Mouse (Mus musculus): ENCODE measurements around the gene Asb11. TPM values are rescaled to one million over a fixed set of nuclear protein-coding genes. Genes with fewer than 3 reads are reported as not detected.

The Asb11 gene
- polyA plus RNA-seq, 1 experiment from 2014 or later, result 0.12 TPM

DNA sequence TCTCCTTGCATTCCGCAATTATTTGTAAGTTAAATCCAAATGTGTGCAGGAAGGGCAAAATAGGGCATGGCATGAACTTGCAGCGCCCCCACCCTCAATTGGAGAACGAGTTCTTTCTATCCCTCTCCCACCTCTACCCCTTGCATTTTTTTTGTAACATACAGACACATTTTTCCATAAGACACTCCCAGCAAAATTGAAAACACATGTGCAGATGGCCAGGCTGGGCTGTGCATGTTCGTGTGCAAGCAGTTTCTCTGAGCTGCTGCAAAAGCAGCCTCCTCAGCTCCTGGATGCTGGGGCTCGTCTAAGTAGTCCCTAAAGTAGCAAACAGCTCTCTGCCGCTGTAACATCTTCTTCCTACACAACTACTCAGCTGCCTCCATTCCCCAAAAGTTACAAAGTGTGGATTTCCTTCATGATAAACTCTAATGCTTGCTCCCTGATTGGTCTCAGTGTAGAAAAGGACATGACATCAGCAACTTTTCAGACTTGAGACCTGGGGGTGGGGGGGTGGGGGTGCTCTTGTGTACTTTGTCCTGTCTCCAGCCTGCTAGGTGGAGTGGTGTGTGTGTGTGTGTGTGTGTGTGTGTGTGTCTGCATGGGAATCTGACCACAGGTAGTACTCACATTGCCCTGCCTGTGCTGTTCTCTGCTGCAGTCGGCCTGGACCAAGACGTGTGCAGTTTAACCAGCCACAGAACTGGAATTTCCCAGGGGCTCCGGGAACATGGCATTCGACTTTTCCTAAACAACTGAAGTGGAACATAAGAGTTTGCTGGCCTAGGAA is 69.1 kb downstream of the Asb11 start, which contains the start of gene Asb9:
Gene Asb9 (plus strand): TSS at position 619 of the 790 bp plus-strand sequence.
- DNase-seq, result no peak
- Histone ChIP-seq H3K4me2 (ENCODE audit: low read depth, low read length) (no peak within 1 kb of the TSS), H3K36me3 (replicated peaks; ENCODE audit: insufficient read depth, low read length) (no peaks in the 10 kb centered on the region), H3K4me1 (ENCODE audit: insufficient read depth) (no peaks in the 10 kb centered on the region), H3K27me3 (ENCODE audit: insufficient read depth, low read length) (no peaks in the 10 kb centered on the region), H3K9ac (replicated peaks) (no peak within 1 kb of the TSS), H3K4me3 (ENCODE audit: low read depth, low read length) (no peak within 1 kb of the TSS), H3K9me3 (ENCODE audit: low read length) (no peaks in the 10 kb centered on the region), H3K27ac (ENCODE audit: low read depth) (no peak within 1 kb of the TSS)
- ATAC-seq, result no peak
- TF ChIP-seq CTCF (IDR thresholded peaks at IDR 0.05; ENCODE audit: low read depth) (no peak), EP300 (IDR thresholded peaks at IDR 0.05; ENCODE audit: low read depth) (no peak)
- WGBS (ENCODE audit: insufficient replicate concordance), result 71% methylated on average over 10 of the region's 10 CpGs

DNA sequence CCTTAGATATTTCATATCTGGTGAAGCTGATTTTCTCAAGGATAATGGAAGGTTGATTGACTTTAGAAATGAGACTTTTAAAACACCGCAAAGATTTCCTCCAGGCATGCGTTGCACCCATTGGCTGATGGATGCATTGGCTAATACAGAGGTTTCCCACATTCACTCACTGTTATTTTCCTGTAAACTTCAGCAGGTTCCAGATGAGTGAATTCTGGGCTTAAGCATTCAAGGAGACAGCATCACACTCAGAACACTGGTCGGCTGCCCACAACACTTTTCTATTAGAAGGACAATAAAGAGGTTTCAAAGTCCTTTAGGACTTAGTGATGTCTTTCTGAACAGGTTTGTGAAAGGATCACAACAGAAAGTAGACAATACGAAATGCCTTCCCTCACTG is 70.3 kb downstream of the Asb11 start:
- H3K9me3 ChIP-seq (ENCODE audit: low read length), result no peaks in the 10 kb centered on the region
- H3K27ac ChIP-seq (ENCODE audit: low read depth), result no peak overlapping the region
- no peak overlapping the region for H3K9ac ChIP-seq (replicated peaks)
- ATAC-seq, result no peak
- H3K36me3 ChIP-seq (replicated peaks; ENCODE audit: insufficient read depth, low read length), result no peaks in the 10 kb centered on the region
- 74% methylated on average over 4 of the region's 4 CpGs for WGBS (ENCODE audit: insufficient replicate concordance)
- TF ChIP-seq CTCF (IDR thresholded peaks at IDR 0.05; ENCODE audit: low read depth) (no peak), EP300 (IDR thresholded peaks at IDR 0.05; ENCODE audit: low read depth) (no peak)
- no peak for DNase-seq
- no peak overlapping the region for H3K4me2 ChIP-seq (ENCODE audit: low read depth, low read length)
- no peaks in the 10 kb centered on the region for H3K4me1 ChIP-seq (ENCODE audit: insufficient read depth)
- H3K4me3 ChIP-seq (ENCODE audit: low read depth, low read length), result no peak overlapping the region
- H3K27me3 ChIP-seq (ENCODE audit: insufficient read depth, low read length), result no peaks in the 10 kb centered on the region

DNA sequence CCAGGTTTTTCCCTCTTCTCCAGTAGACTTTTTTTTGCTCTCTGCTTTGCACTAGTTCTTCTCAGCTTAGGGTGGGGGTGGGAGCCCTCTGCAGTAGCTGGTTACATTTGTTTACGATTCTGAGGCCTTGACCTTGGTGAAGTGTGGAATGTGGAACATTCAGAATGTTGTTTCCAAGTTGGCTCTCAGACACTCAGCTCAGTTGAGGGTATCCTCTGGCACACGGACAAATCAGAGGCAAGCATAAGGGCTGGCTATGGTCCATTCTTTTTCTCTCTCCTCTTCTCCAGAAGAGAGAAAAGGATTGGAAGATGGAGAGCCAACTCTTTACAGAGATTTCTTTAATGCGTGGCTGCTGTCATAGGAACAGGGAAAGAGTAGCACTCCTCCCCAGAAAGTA is 71.9 kb downstream of the Asb11 start:
- no peak overlapping the region for H3K27ac ChIP-seq (ENCODE audit: low read depth)
- no peak overlapping the region for H3K9ac ChIP-seq (replicated peaks)
- no peak for DNase-seq
- ATAC-seq, result no peak
- TF ChIP-seq CTCF (IDR thresholded peaks at IDR 0.05; ENCODE audit: low read depth) (no peak), EP300 (IDR thresholded peaks at IDR 0.05; ENCODE audit: low read depth) (no peak)
- no peaks in the 10 kb centered on the region for H3K4me1 ChIP-seq (ENCODE audit: insufficient read depth)
- no peak overlapping the region for H3K4me3 ChIP-seq (ENCODE audit: low read depth, low read length)
- no peaks in the 10 kb centered on the region for H3K27me3 ChIP-seq (ENCODE audit: insufficient read depth, low read length)
- no peaks in the 10 kb centered on the region for H3K36me3 ChIP-seq (replicated peaks; ENCODE audit: insufficient read depth, low read length)
- H3K9me3 ChIP-seq (ENCODE audit: low read length), result no peaks in the 10 kb centered on the region
- H3K4me2 ChIP-seq (ENCODE audit: low read depth, low read length), result no peak overlapping the region
- 51% methylated on average over 3 of the region's 3 CpGs for WGBS (ENCODE audit: insufficient replicate concordance)

Other genes with a start within 250 kb of the Asb11 start
- gene Bmx, start 178.8 kb upstream of the Asb11 start, polyA plus RNA-seq (2015; fragmentation: Nextera tagmentation; extraction: Ambion mirVana), result 0.81 and 0.83 TPM in 2 replicates
- gene Pir, start 167.6 kb upstream of the Asb11 start, polyA plus RNA-seq (2015; fragmentation: Nextera tagmentation; extraction: Ambion mirVana), result 12.3 and 14.3 TPM in 2 replicates
- gene Vegfd, start 63.6 kb upstream of the Asb11 start, polyA plus RNA-seq (2015; fragmentation: Nextera tagmentation; extraction: Ambion mirVana), result 0.31 and 0.38 TPM in 2 replicates
- gene Piga, start 17.2 kb upstream of the Asb11 start, polyA plus RNA-seq (2015; fragmentation: Nextera tagmentation; extraction: Ambion mirVana), result 5.3 and 5.8 TPM in 2 replicates
- not detected in 2 replicates for gene Asb9, start 69.3 kb downstream of the Asb11 start, polyA plus RNA-seq (2015; fragmentation: Nextera tagmentation; extraction: Ambion mirVana)